Mouse (Mus musculus) cerebellum, adult 2 months (tissue): ENCODE results near the gene Dlx2.

ENCODE experiments used
- CTCF ChIP-seq: fragments of 200-500 bp; IDR thresholded peaks from 2 replicates; pipeline ENCODE4 v1.5.1; 2011; ENCODE audit warnings: low read depth, mild to moderate bottlenecking, control low read depth, low read length, moderate library complexity, borderline replicate concordance; ENCODE audit not compliant: insufficient read depth
- POLR2A ChIP-seq: fragments of 200-500 bp; IDR thresholded peaks from 2 replicates; pipeline ENCODE4 v1.6.1; 2011; ENCODE audit warnings: low read length, control low read depth, borderline replicate concordance; ENCODE audit not compliant: insufficient read depth

DNA sequence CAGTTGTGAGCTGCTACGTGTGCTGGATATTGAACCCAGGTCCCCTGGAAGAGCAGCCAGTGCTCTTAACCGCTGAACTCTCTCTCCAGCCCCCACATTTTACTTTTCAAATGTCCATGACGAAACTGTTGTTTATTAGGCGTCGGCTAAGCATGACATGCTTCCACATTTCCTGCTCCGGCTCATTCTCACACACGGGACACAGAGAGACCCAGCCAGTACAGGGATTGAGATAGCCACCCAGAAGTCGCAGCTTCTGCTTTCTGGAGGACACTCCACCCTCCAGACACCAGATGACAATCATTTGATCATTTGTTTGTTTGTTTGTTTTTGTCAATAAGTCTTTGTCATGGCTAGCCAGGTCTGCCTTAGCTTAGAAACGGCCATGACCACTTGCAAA lies 41.7 kb downstream of the Dlx2 start:
- TF ChIP-seq CTCF (no peak), POLR2A (no peak)
